Mouse (Mus musculus): ENCODE data around the gene Jarid2. TPM values are rescaled to one million over a fixed set of nuclear protein-coding genes. Genes with fewer than 3 reads are reported as not detected.
A peak's percentile ranks its signal among the peaks of the same experiment; 100 is the strongest.

Gene Jarid2
- polyA plus RNA-seq, 1 experiment: 150 TPM

DNA sequence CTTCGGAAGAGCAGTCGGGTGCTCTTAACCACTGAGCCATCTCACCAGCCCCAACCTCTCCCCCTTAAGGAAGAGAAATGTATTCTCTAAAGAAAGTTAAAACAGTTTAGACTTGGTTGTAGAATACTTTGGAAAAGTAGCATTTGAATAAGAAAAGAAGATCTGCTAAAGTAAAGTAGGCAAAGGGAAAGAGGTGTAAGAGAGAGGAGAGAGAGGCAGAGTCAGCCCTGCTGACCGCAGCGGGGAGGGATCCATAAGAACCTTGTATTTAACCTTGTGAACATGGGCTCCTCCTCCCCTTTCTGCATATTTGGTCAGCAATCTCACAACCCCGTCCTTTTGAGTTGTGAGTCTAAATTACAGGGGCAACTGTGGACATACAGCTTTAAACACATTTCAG lies 83.1 kb downstream of the Jarid2 start:
- Histone ChIP-seq H3K9ac (ENCODE audit: low read depth, poor library complexity, severe bottlenecking) (no peak overlapping the region), H3K4me1 (ENCODE audit: control insufficient read depth, insufficient read depth, low read length) (peaks cover 5% of the 10 kb centered on the region), H3K4me3 (ENCODE audit: low read depth, low read length) (no peak overlapping the region), H3K36me3 (ENCODE audit: control insufficient read depth, insufficient read depth, low read length, poor library complexity, severe bottlenecking) (no peaks in the 10 kb centered on the region; the same call in 1 of the 2 replicates), H3K9me3 (replicated peaks; ENCODE audit: control insufficient read depth, insufficient read depth, low read length, poor library complexity, severe bottlenecking) (no peaks in the 10 kb centered on the region), H3K27ac (ENCODE audit: insufficient read depth, low read length) (no peak overlapping the region), H3K27me3 (ENCODE audit: control insufficient read depth, insufficient read depth, low read length, poor library complexity, severe bottlenecking) (no peaks in the 10 kb centered on the region)
- no peak for TF ChIP-seq POLR2A (IDR thresholded peaks at IDR 0.05; ENCODE audit: insufficient read depth, low read length)
- no peak for TF ChIP-seq CTCF (IDR thresholded peaks at IDR 0.05; ENCODE audit: low read depth, low read length)
- 0 out of 2 replicates have a peak, but pooled peaks have one; percentile 13 for TF ChIP-seq EP300 (IDR thresholded peaks at IDR 0.05; ENCODE audit: insufficient read depth, low read depth, low read length)

GRCm38 (mm10) chr13:44819400-44819799 lies 90.1 kb downstream of the Jarid2 start:
- Histone ChIP-seq H3K36me3 (ENCODE audit: control insufficient read depth, insufficient read depth, low read length, poor library complexity, severe bottlenecking) (peaks cover 13% of the 10 kb centered on the region), H3K27me3 (ENCODE audit: control insufficient read depth, insufficient read depth, low read length, poor library complexity, severe bottlenecking) (no peaks in the 10 kb centered on the region), H3K4me3 (ENCODE audit: low read depth, low read length) (no peak overlapping the region), H3K9me3 (replicated peaks; ENCODE audit: control insufficient read depth, insufficient read depth, low read length, poor library complexity, severe bottlenecking) (no peaks in the 10 kb centered on the region), H3K4me1 (ENCODE audit: control insufficient read depth, insufficient read depth, low read length) (peaks cover 4% of the 10 kb centered on the region), H3K9ac (ENCODE audit: low read depth, poor library complexity, severe bottlenecking) (no peak overlapping the region), H3K27ac (ENCODE audit: insufficient read depth, low read length) (no peak overlapping the region)
- TF ChIP-seq EP300 (IDR thresholded peaks at IDR 0.05; ENCODE audit: insufficient read depth, low read depth, low read length) (no peak), CTCF (IDR thresholded peaks at IDR 0.05; ENCODE audit: low read depth, low read length) (no peak), POLR2A (IDR thresholded peaks at IDR 0.05; ENCODE audit: insufficient read depth, low read length) (no peak)

- Histone ChIP-seq H3K9ac (ENCODE audit: low read depth, poor library complexity, severe bottlenecking) (no peak overlapping the region), H3K4me1 (ENCODE audit: control insufficient read depth, insufficient read depth, low read length) (peaks cover 2% of the 10 kb centered on the region), H3K27me3 (ENCODE audit: control insufficient read depth, insufficient read depth, low read length, poor library complexity, severe bottlenecking) (no peaks in the 10 kb centered on the region), H3K27ac (ENCODE audit: insufficient read depth, low read length) (no peak overlapping the region), H3K36me3 (ENCODE audit: control insufficient read depth, insufficient read depth, low read length, poor library complexity, severe bottlenecking) (peaks cover 25% of the 10 kb centered on the region), H3K9me3 (replicated peaks; ENCODE audit: control insufficient read depth, insufficient read depth, low read length, poor library complexity, severe bottlenecking) (no peaks in the 10 kb centered on the region), H3K4me3 (ENCODE audit: low read depth, low read length) (no peak overlapping the region)
- TF ChIP-seq CTCF (IDR thresholded peaks at IDR 0.05; ENCODE audit: low read depth, low read length): no peak
- no peak for TF ChIP-seq POLR2A (IDR thresholded peaks at IDR 0.05; ENCODE audit: insufficient read depth, low read length)
- TF ChIP-seq EP300 (IDR thresholded peaks at IDR 0.05; ENCODE audit: insufficient read depth, low read depth, low read length): no peak
These were observed 93.3 kb downstream of the Jarid2 start for GRCm38 (mm10) chr13:44822578-44822977.

DNA sequence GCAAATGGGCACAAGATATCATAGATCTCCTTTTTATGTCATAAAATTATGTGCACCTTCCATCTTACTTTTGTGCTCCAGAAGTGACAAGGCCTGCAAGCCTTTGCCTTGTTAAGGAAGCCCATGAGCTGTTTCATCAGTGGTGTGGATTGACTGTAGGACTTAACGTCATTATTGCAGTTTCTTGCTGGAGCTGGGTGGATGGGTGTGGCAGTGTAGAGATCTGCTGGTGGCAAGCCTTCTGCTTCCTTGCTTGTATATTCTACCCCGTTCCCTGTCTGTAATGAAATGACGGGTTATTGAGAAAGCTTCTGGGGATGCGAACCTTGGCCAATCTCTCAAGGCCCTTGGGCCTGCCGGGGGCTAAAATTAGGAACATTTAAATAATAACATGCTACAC lies 99.6 kb downstream of the Jarid2 start:
- Histone ChIP-seq H3K9ac (ENCODE audit: low read depth, poor library complexity, severe bottlenecking) (no peak overlapping the region), H3K27me3 (ENCODE audit: control insufficient read depth, insufficient read depth, low read length, poor library complexity, severe bottlenecking) (no peaks in the 10 kb centered on the region), H3K4me1 (ENCODE audit: control insufficient read depth, insufficient read depth, low read length) (peaks cover 8% of the 10 kb centered on the region), H3K4me3 (ENCODE audit: low read depth, low read length) (no peak overlapping the region), H3K27ac (ENCODE audit: insufficient read depth, low read length) (no peak overlapping the region), H3K36me3 (ENCODE audit: control insufficient read depth, insufficient read depth, low read length, poor library complexity, severe bottlenecking) (peaks cover 23% of the 10 kb centered on the region), H3K9me3 (replicated peaks; ENCODE audit: control insufficient read depth, insufficient read depth, low read length, poor library complexity, severe bottlenecking) (no peaks in the 10 kb centered on the region)
- TF ChIP-seq CTCF (IDR thresholded peaks at IDR 0.05; ENCODE audit: low read depth, low read length) (no peak), EP300 (IDR thresholded peaks at IDR 0.05; ENCODE audit: insufficient read depth, low read depth, low read length) (no peak), POLR2A (IDR thresholded peaks at IDR 0.05; ENCODE audit: insufficient read depth, low read length) (no peak)

- Histone ChIP-seq H3K9ac (ENCODE audit: low read depth, poor library complexity, severe bottlenecking) (no peak overlapping the region), H3K4me1 (ENCODE audit: control insufficient read depth, insufficient read depth, low read length) (peaks cover 8% of the 10 kb centered on the region), H3K27me3 (ENCODE audit: control insufficient read depth, insufficient read depth, low read length, poor library complexity, severe bottlenecking) (no peaks in the 10 kb centered on the region), H3K36me3 (ENCODE audit: control insufficient read depth, insufficient read depth, low read length, poor library complexity, severe bottlenecking) (peaks cover 11% of the 10 kb centered on the region), H3K4me3 (ENCODE audit: low read depth, low read length) (no peak overlapping the region), H3K27ac (ENCODE audit: insufficient read depth, low read length) (no peak overlapping the region), H3K9me3 (replicated peaks; ENCODE audit: control insufficient read depth, insufficient read depth, low read length, poor library complexity, severe bottlenecking) (no peaks in the 10 kb centered on the region)
- TF ChIP-seq EP300 (IDR thresholded peaks at IDR 0.05; ENCODE audit: insufficient read depth, low read depth, low read length) (no peak), CTCF (IDR thresholded peaks at IDR 0.05; ENCODE audit: low read depth, low read length) (no peak), POLR2A (IDR thresholded peaks at IDR 0.05; ENCODE audit: insufficient read depth, low read length) (no peak)
These were observed 102.8 kb downstream of the Jarid2 start for GRCm38 (mm10) chr13:44832104-44832503.

DNA sequence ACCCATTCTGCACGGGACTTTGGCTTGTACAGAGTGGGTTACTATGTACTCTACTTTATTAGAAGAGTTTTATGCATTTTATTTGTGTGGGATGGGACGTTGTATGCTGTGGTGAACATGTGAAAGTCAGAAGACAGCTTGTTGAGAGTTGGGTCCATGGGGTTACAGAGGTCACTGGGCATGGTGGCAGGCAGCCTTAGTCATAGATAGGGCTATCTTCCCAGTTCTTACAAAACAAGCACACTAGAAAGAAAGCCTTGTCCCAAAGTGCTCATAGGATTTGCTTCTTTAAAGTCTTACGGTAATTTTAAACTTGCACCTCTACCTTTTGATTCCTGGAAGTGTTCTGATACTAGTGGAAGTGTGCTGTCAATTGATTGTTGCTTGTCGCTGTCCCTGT lies 103.6 kb downstream of the Jarid2 start:
- Histone ChIP-seq H3K36me3 (ENCODE audit: control insufficient read depth, insufficient read depth, low read length, poor library complexity, severe bottlenecking) (peaks cover 9% of the 10 kb centered on the region), H3K4me3 (ENCODE audit: low read depth, low read length) (no peak overlapping the region), H3K9me3 (replicated peaks; ENCODE audit: control insufficient read depth, insufficient read depth, low read length, poor library complexity, severe bottlenecking) (no peaks in the 10 kb centered on the region), H3K9ac (ENCODE audit: low read depth, poor library complexity, severe bottlenecking) (no peak overlapping the region), H3K4me1 (ENCODE audit: control insufficient read depth, insufficient read depth, low read length) (peaks cover 8% of the 10 kb centered on the region), H3K27me3 (ENCODE audit: control insufficient read depth, insufficient read depth, low read length, poor library complexity, severe bottlenecking) (no peaks in the 10 kb centered on the region), H3K27ac (ENCODE audit: insufficient read depth, low read length) (no peak overlapping the region)
- TF ChIP-seq EP300 (IDR thresholded peaks at IDR 0.05; ENCODE audit: insufficient read depth, low read depth, low read length) (no peak), POLR2A (IDR thresholded peaks at IDR 0.05; ENCODE audit: insufficient read depth, low read length) (no peak), CTCF (IDR thresholded peaks at IDR 0.05; ENCODE audit: low read depth, low read length) (no peak)

All from ES-Bruce4 (cell line).